ENCODE assay signal across 7 mouse cellular contexts in the genomic region with DNA sequence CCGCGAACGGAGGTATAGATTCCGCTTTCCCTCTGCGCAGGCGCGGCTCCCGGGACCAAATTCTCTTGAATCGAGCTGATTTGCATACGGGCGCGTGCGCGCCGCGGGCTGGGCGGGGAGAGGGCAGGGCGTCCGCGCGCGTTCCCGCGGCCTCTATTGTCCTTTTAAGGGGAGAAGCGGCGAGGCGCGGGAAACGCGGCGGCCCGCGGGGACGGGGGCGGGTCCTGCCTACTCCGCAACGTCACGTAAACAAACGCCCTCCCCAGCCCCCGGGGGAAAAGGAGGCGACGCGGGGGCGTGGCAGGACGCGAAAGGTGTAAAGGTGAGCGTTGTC. TPM values are rescaled to one million over a fixed set of nuclear protein-coding genes. Genes with fewer than 3 reads are reported as not detected.
A peak's percentile ranks its signal among the peaks of the same experiment; 100 is the strongest.
DNase-seq lines count a peak whose midpoint lies in the region; ATAC-seq lines count a peak whose summit lies in the region.

A gene (minus strand): TSS at position 59 of the 334 bp plus-strand sequence.

- under 1% methylated on average over 47 of the region's 47 CpGs for WGBS in intestine, embryonic 16.5 days
- under 1% methylated on average over 47 of the region's 47 CpGs for WGBS in midbrain, embryonic 11.5 days

- peak within 1 kb of the TSS; percentile 72 for H3K4me2 ChIP-seq in intestine, embryonic 16.5 days (ENCODE audit: low read depth, low read length)
- peak within 1 kb of the TSS; percentile 62 for H3K4me2 ChIP-seq in midbrain, embryonic 11.5 days

- H3K27me3 ChIP-seq in intestine, embryonic 16.5 days (replicated peaks; ENCODE audit: control insufficient read depth, insufficient read depth, low read length) = no peaks in the 10 kb centered on the region
- no peaks in the 10 kb centered on the region for H3K27me3 ChIP-seq in midbrain, embryonic 11.5 days (ENCODE audit: control insufficient read depth, insufficient read depth, low read length)

- H3K4me1 ChIP-seq in intestine, embryonic 16.5 days (ENCODE audit: control insufficient read depth, insufficient read depth, low read length) = peaks cover 13% of the 10 kb centered on the region
- H3K4me1 ChIP-seq in midbrain, embryonic 11.5 days (ENCODE audit: control insufficient read depth, insufficient read depth, low read length) = peaks cover 13% of the 10 kb centered on the region

- peak; percentile 97 for DNase-seq in adrenal gland, adult 8-10 months
- peak; percentile 99 for DNase-seq in embryo, embryonic 9.5 days (ENCODE audit: extremely low spot score)
- peak; percentile 94 to 98 for DNase-seq in gastrocnemius, postnatal 4 days (ENCODE audit: low spot score in 2 of 2)
- DNase-seq in left cerebral cortex, postnatal 36 days (ENCODE audit: low spot score in 2 of 2) = peak; percentile 93
- DNase-seq in midbrain, embryonic 11.5 days (ENCODE audit: low spot score, missing footprints) = peak; percentile 100
- DNase-seq in skeletal muscle tissue, adult 2 months (ENCODE audit: low read depth, low spot score) = peak; percentile 91

- no peaks in the 10 kb centered on the region for H3K9me3 ChIP-seq in intestine, embryonic 16.5 days (ENCODE audit: control insufficient read depth, low read length)
- no peaks in the 10 kb centered on the region for H3K9me3 ChIP-seq in midbrain, embryonic 11.5 days (ENCODE audit: control insufficient read depth, low read length)

- H3K9ac ChIP-seq in intestine, embryonic 16.5 days (ENCODE audit: low read depth, low read length) = peak within 1 kb of the TSS; percentile 97
- H3K9ac ChIP-seq in midbrain, embryonic 11.5 days (ENCODE audit: low read length) = peak within 1 kb of the TSS; percentile 99

- H3K27ac ChIP-seq in intestine, embryonic 16.5 days (ENCODE audit: low read length) = peak within 1 kb of the TSS; percentile 96
- H3K27ac ChIP-seq in midbrain, embryonic 11.5 days (ENCODE audit: low read depth, low read length) = peak within 1 kb of the TSS; percentile 94

- H3K36me3 ChIP-seq in intestine, embryonic 16.5 days (ENCODE audit: control insufficient read depth, insufficient read depth, low read length) = no peaks in the 10 kb centered on the region
- H3K36me3 ChIP-seq in midbrain, embryonic 11.5 days (ENCODE audit: control insufficient read depth, insufficient read depth, low read length) = no peaks in the 10 kb centered on the region

- peak; percentile 86 for ATAC-seq in intestine, embryonic 16.5 days
- ATAC-seq in midbrain, embryonic 11.5 days (ENCODE audit: low FRiP score) = peak; percentile 88

- intact Hi-C loops in left cerebral cortex, postnatal 36 days (cut with DNase I) = loop anchor here (5.0 kb wide), 1 partner anchor 156 kb away; a partner anchor contains a TSS

- peak within 1 kb of the TSS; percentile 95 for H3K4me3 ChIP-seq in intestine, embryonic 16.5 days (ENCODE audit: low read length)
- peak within 1 kb of the TSS; percentile 94 for H3K4me3 ChIP-seq in midbrain, embryonic 11.5 days (ENCODE audit: low read depth, low read length)

RNA-seq across cellular contexts. Expression of the gene that starts here (rescaled TPM):
- total RNA-seq in adrenal gland, adult 8-10 months (2022) = 10 to 100 TPM; 15.5 to 50.0 (median 31.4) TPM
- total RNA-seq in gastrocnemius, postnatal 4 days (2021) = 10 to 100 TPM in 1 of 2 experiments, 1 to 10 TPM in 1; 8.3 to 12.0 TPM
- 76.8 and 88.5 TPM in 2 replicates for polyA plus RNA-seq in intestine, embryonic 16.5 days (2015; fragmentation: Nextera tagmentation; extraction: Ambion mirVana)
- total RNA-seq in left cerebral cortex, postnatal 36 days (2021) = 1 to 10 TPM; 1.3 to 3.2 TPM
- polyA plus RNA-seq in midbrain, embryonic 11.5 days (2014; fragmentation: Nextera tagmentation; extraction: Ambion mirVana) = 313 and 341 TPM in 2 replicates

Comparison
In these comparisons a context has a peak if more than half of its experiments do, and no peak if none do; other contexts are left out.
1. Peak in every context shown above with its lines: DNase-seq, ATAC-seq, H3K4me3 ChIP-seq and H3K27ac ChIP-seq.